Mouse (Mus musculus): ENCODE measurements around the gene Defa32.
"Not testable (repeated sequence)": the region's sequence is repeated elsewhere in the genome, so short reads cannot be mapped to it uniquely, and the experiment has no call there.

Gene Defa32

DNA sequence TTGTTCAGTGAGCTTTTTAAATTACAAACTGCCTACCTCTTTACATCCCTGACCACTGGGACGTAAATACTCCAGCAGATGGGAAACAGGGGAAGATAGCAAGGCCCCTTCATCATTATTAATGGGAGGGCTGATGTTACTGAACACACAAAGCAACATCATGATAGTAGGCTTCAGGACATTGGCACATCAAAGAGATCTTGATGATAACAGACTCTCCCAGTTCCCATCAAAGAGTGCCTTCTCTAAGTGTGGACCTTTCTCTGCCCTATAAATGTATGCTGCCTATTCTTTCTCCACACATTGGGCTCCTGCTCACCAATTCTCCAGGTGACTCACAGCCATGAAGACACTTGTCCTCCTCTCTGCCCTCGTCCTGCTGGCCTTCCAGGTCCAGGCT is at the start of gene Defa32:
Gene Defa32 (plus strand): TSS at position 301 of the 400 bp plus-strand sequence.
- DNase-seq (ENCODE audit: low spot score in 2 of 2), result not testable (repeated sequence)

DNA sequence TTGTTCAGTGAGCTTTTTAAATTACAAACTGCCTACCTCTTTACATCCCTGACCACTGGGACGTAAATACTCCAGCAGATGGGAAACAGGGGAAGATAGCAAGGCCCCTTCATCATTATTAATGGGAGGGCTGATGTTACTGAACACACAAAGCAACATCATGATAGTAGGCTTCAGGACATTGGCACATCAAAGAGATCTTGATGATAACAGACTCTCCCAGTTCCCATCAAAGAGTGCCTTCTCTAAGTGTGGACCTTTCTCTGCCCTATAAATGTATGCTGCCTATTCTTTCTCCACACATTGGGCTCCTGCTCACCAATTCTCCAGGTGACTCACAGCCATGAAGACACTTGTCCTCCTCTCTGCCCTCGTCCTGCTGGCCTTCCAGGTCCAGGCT is 19.9 kb upstream of the Defa32 start, which contains the start of gene Defa20:
Gene Defa20 (plus strand): TSS at position 301 of the 400 bp plus-strand sequence.
- DNase-seq (ENCODE audit: low spot score in 2 of 2), result not testable (repeated sequence)

DNA sequence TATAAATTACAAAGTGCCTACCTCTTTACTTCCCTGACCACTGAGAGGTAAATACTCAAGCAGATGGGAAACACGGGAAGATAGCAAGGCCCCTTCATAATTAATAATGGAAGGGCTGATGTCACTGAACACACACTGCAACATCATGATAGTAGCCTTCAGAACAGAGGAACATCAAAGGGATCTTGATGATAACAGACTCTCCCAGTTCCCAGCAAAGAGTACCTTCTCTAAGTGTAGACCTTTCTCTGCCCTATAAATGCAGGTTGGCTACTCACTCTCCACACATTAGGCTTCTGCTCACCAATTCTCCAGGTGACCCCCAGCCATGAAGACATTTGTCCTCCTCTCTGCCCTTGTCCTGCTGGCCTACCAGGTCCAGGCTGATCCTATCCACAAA is 36.3 kb downstream of the Defa32 start, which contains the start of gene Defa37:
Gene Defa37 (plus strand): TSS at position 301 of the 400 bp plus-strand sequence.
- not testable (repeated sequence) for DNase-seq (ENCODE audit: low spot score in 2 of 2)

Data from frontal cortex, postnatal 14 days (tissue).